Mouse (Mus musculus): ENCODE results near the gene Sec1.
"Not testable (repeated sequence)": the region's sequence is repeated elsewhere in the genome, so short reads cannot be mapped to it uniquely, and the experiment has no call there.

Sec1 gene

GRCm38 (mm10) chr7:45679966-45680621 lies 14.1 kb downstream of the Sec1 start:
- DNase-seq (ENCODE audit: low spot score), result no peak

DNA sequence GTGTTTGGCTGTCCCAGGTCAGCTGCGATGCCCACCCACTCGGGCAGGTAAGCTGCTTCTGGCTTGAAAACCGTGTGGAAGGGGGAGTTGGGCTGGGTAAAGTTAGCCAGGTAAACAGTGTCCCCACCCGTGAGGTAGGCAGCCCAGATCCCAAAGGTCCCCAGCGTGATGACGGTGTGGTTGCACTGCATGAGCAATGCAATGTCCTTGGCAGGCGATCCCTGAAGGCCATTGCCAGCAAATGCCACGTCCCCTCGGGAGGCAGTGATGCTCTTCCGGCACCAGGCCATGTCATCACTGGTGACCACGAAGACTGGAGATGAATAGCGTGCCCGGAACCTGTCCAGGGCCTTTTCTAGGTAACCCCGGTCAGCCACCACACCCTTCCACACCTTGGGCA lies 15.7 kb downstream of the Sec1 start:
- DNase-seq (ENCODE audit: low spot score), result no peak

DNA sequence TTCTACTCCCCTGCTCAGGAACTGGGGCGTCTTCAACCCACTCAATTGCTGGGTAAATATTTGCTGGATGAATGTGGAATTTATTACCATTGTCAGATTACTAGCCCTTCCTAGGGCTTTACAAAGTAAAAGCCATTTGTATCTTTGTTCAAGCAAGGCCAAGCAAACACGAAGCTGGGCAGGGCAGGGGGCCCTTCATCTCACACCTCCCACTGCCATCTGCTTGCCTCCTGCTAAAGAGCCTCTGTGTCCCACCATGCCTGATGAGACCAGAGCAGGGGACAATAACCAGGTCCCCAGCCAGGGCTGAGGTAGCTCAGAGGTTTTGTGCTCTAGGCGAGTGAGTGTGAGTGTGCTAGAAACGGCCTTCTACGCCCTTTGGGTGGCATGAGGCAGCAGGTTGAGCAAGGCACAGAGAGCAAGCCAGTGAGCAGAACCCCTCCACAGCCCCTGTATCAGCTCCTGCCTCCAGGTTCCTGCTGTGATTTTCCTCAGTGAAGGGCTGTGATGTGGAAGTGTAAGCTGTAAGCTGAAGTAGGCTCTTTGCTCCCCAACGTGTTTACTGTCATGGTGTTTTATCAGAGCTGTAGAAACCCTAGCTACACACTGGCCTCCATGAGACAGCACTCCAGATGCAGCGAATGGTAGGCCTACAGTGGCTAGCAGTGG lies 16.4 kb downstream of the Sec1 start:
- no peak for DNase-seq (ENCODE audit: low spot score)

DNA sequence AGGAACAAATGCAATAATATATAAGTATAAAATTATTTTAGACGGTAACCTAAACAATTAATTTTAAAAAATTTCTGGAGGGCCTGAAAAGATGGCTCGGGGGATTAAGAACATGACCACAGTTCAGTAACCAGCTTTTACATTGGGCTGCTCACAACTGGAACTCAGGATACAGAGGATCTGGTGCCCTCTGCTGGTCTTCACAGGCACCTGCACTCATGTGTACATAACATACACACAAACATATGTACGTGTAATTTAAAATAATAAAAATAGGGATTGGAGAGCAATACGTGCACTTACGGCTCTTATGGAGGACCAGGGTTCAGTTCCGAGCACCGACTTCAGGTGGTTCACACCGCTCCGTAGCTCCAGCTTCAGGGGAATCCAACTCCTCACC lies 25.3 kb downstream of the Sec1 start:
- DNase-seq (ENCODE audit: low spot score), result no peak

DNA sequence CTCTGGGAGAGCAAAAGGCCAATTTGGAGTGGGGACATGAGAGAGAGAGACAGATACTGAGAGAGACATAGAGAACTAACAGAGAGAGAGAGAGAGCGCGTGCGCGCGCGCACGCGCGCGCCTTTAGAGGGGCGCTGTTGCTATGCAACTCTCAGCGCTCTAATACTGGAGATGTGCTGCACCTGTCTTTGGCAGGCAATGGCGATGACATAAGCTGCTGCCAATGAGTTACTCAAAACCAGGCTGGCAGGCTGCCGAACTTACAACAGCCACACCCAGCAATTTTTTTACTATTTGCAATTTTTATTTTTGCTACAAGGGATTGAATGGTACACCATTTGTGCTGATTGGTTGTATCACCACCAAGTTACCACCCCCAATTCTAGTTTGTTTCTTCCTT lies 26.4 kb downstream of the Sec1 start:
- DNase-seq (ENCODE audit: low spot score), result no peak

GRCm38 (mm10) chr7:45666161-45666560 lies 28.0 kb downstream of the Sec1 start, which contains the start of gene Fut2:
Gene Fut2, minus strand, starts transcription at chr7:45666394.
- DNase-seq (ENCODE audit: low spot score), result no peak

- DNase-seq (ENCODE audit: low spot score), result no peak
Observed at GRCm38 (mm10) chr7:45665303-45666138, 28.7 kb downstream of the Sec1 start.

DNA sequence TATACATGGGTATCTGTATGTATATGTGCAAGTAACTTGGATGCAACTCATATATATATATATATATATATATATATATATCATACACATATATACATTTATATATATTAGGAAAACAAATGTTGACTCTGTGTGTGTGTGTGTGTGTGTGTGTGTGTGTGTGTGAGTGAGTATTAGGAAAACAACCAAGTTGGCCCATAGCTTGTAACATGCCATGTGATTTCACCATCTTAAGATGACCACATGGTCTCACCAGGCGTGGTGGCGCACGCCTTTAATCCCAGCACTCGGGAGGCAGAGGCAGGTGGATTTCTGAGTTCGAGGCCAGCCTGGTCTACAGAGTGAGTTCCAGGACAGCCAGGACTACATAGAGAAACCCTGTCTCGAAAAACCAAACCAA lies 32.5 kb downstream of the Sec1 start:
- not testable (repeated sequence) for DNase-seq (ENCODE audit: low spot score)

DNA sequence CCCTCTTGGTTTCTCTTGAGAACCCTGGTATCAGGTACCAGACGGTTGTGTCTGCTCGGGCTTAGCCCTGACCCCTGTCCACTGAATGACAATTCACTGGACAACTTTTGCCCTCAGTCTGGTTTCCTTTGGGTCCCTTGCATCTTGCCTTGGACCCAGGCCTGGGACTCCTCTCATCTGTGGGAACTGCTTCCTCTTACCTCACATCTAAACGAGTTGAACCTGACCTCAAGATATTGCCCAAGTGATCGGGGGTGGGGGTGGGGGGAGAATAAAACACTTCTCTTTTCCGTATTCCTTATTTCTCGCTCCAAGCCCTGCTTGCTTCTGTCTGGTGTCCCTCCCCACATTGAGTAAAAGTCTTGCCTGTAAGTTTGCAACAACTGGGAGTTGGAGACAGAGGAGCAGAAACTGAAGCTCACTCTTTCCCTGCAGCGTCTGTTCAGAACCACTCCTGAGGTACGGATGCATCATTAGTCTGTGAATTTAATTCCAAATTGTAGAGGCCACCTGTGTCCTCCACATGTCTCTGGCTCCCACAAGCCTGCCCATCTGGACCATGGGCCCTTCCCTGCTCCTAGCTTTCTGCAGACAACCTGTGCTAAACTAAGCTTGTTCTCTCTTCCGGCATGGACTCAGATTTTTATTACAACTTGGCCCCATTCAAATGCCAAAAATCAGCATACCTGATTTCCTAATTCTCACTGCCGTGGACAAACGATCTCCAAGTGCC lies 33.3 kb downstream of the Sec1 start:
- DNase-seq (ENCODE audit: low spot score), result no peak

- no peak for DNase-seq (ENCODE audit: low spot score)
Observed at GRCm38 (mm10) chr7:45654424-45655047, 39.7 kb downstream of the Sec1 start.

DNA sequence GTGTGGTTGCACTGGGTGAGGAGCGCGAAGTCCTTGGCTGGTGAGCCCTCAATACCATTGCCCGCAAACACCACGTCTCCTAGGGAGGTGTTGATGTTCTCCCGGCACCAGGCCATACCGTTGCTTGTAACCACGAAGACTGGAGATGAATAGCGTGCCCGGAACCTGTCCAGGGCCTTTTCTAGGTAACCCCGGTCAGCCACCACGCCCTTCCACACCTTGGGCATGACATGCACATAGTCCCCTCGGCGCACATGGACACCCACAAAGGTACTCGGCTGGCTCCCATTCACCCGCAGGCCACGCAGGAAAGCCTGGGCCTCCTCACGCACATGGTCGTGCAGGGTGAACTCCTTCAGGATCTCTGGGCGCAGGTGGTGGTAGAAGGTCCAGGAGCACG lies 43.7 kb downstream of the Sec1 start:
- not testable (repeated sequence) for DNase-seq (ENCODE audit: low spot score)

DNA sequence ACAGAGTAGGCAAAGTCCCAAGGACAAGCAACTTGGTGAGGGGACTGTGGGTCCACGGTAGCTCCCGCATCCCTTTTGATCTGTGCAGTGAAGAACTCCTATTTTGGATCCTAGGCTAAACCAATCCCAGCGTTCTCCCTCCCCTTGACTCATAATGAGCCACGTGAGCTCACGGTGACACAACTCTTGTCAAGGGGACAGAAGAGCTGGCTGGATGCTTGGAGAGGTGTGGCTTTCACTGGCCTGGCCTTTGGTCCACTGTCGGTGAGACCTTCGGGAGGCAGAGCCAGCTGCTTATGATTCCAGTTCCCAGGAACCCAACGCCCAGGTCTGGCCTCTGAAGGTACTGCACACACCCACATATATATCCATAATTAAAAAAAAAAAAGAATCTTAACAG lies 44.9 kb downstream of the Sec1 start:
- DNase-seq (ENCODE audit: low spot score), result no peak

GRCm38 (mm10) chr7:45646671-45647070 lies 47.5 kb downstream of the Sec1 start:
- DNase-seq (ENCODE audit: low spot score), result no peak

DNA sequence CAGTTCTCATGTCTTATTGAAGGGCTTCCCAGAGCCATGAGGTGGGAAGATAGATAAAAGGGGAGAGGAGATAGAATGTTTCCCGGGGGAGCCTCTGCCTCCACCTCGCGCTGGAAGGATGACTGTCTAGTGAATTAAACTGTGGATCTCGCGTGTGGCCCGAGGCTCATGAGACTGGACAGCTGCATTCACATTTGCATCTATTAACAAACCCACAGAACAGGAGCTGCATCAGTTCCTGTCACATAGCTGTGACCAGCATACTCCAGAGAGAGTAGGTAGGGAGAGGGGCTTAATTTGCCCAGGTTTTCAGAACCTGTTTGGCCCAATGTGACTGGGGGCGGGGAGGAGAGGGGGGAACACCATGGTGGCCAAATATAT lies 48.6 kb downstream of the Sec1 start:
- DNase-seq (ENCODE audit: low spot score), result no peak

DNA sequence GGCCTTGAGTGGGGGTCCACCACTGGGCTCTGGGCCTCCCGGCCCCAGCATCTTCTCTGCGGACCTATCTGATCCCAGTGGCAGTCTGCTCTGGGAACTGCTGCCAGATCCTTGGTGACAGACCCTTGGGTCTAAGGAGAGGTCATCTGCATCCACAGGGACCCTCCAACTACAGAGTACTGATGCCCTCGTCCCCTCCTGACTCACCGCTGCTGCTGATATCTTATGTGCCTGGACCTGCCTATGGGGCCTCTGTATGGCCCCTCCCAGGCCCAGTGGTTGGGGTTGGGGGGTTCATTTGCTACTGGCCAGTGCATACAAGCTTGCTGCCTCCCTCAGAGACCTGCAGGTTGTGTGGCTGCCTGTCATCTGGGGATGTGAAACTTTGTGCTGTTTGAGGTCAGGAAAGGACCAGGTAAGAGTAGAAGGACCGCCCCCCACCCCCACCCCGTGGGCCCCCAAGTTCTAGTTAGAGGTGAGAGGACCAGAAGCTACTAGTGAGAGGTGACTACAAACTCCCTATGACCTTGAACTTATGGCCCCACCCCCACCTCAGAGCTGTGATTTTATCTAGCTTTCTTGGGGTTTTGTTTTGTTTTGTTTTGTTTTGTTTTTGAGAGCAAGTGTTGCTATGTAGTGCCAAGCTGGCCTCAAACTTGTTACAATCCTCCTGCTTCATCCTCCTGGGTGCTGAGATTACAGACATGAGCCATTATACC lies 49.2 kb downstream of the Sec1 start:
- no peak for DNase-seq (ENCODE audit: low spot score)

GRCm38 (mm10) chr7:45644183-45644582 lies 50.0 kb downstream of the Sec1 start:
- DNase-seq (ENCODE audit: low spot score), result no peak

GRCm38 (mm10) chr7:45643441-45644178 lies 50.6 kb downstream of the Sec1 start:
- peak; percentile 90 for DNase-seq (ENCODE audit: low spot score)

DNA sequence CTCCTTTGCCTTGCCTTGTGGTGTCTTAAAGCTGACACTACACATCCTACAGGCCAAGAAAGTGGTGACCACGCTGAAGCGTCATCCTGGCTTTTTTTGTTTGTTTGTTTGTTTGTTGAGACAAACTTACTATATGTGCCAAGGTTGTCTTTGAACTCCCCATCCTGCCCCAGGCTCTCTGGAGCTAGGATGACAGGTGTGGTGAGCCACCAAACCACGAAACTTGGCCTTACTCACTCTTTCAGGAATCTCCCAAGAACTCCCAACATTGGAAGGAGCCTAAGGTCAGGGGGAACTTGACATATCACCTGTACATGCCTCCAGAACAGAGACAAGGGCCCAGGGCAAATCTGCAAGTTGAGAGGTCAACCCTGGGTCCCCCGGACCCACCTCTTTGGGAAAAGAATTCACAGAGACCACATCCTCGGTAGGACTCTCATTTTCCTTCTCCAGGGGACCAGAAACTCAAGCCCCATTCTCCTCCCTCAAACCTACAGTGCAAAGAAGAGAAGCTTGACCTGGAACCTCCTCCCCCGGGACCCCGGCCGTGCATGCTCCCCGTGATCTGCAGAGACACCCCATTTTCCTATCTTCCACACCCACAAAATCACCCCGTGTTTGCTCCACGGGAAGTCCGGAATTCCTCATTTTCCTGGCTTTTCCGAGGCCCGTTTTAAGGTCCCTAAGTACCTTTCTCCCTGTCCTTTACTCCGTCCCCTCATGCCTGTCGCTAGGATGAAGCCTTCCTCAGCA lies 51.5 kb downstream of the Sec1 start:
- DNase-seq (ENCODE audit: low spot score), result no peak

- no peak for DNase-seq (ENCODE audit: low spot score)
Observed at GRCm38 (mm10) chr7:45642083-45642482, 52.1 kb downstream of the Sec1 start.

All from ovary, postnatal 14 days (tissue).